Mouse (Mus musculus) lung, postnatal 10 days (tissue): ENCODE measurements around the gene Rgs7.

ENCODE experiments used
- DNase-seq: peaks from one replicate; pipeline ENCODE4 v3.0.0; 2021

The Rgs7 gene

GRCm38 (mm10) chr1:175427112-175427511, 65.2 kb downstream of the Rgs7 start:
- DNase-seq: no peak

GRCm38 (mm10) chr1:175426393-175426792, 65.9 kb downstream of the Rgs7 start:
- DNase-seq: no peak

GRCm38 (mm10) chr1:175420883-175421282, 71.4 kb downstream of the Rgs7 start:
- DNase-seq: no peak

- no peak for DNase-seq
These were observed 76.6 kb downstream of the Rgs7 start for GRCm38 (mm10) chr1:175415728-175416127.

- DNase-seq: no peak
These were observed 81.9 kb downstream of the Rgs7 start for GRCm38 (mm10) chr1:175410399-175410798.

GRCm38 (mm10) chr1:175391894-175392293, 100.4 kb downstream of the Rgs7 start:
- no peak for DNase-seq

GRCm38 (mm10) chr1:175389250-175389649, 103.0 kb downstream of the Rgs7 start:
- DNase-seq: no peak

- DNase-seq: no peak
These were observed 106.6 kb downstream of the Rgs7 start for GRCm38 (mm10) chr1:175385581-175386235.

- DNase-seq: no peak
These were observed 119.7 kb downstream of the Rgs7 start for GRCm38 (mm10) chr1:175372571-175372970.

GRCm38 (mm10) chr1:175368062-175368461, 124.2 kb downstream of the Rgs7 start:
- no peak for DNase-seq

- DNase-seq: no peak
These were observed 128.7 kb downstream of the Rgs7 start for GRCm38 (mm10) chr1:175363606-175364005.

GRCm38 (mm10) chr1:175359411-175360366, 132.6 kb downstream of the Rgs7 start:
- DNase-seq: no peak

- DNase-seq: no peak
These were observed 139.4 kb downstream of the Rgs7 start for GRCm38 (mm10) chr1:175352921-175353320.

GRCm38 (mm10) chr1:175346162-175346561, 146.1 kb downstream of the Rgs7 start:
- no peak for DNase-seq

- DNase-seq: no peak
These were observed 156.1 kb downstream of the Rgs7 start for GRCm38 (mm10) chr1:175336191-175336590.

- no peak for DNase-seq
These were observed 159.1 kb downstream of the Rgs7 start for GRCm38 (mm10) chr1:175333041-175333854.

- no peak for DNase-seq
These were observed 162.3 kb downstream of the Rgs7 start for GRCm38 (mm10) chr1:175329934-175330471.

- no peak for DNase-seq
These were observed 169.5 kb downstream of the Rgs7 start for GRCm38 (mm10) chr1:175322781-175323180.

- DNase-seq: no peak
These were observed 173.1 kb downstream of the Rgs7 start for GRCm38 (mm10) chr1:175319205-175319604.

- no peak for DNase-seq
These were observed 175.0 kb downstream of the Rgs7 start for GRCm38 (mm10) chr1:175317264-175317663.

GRCm38 (mm10) chr1:175307604-175308003, 184.7 kb downstream of the Rgs7 start:
- no peak for DNase-seq

- no peak for DNase-seq
These were observed 191.4 kb downstream of the Rgs7 start for GRCm38 (mm10) chr1:175300895-175301294.

GRCm38 (mm10) chr1:175300404-175300803, 191.9 kb downstream of the Rgs7 start:
- DNase-seq: no peak
